8 mouse cellular contexts compared by ENCODE assay signal in genomic region chr4:128733496-128733895, GRCm38 (mm10). TPM values are rescaled to one million over a fixed set of nuclear protein-coding genes. Genes with fewer than 3 reads are reported as not detected.
A peak's percentile ranks its signal among the peaks of the same experiment; 100 is the strongest.
DNase-seq lines count a peak whose midpoint lies in the region; ATAC-seq and TF ChIP-seq lines count a peak whose summit lies in the region.

No protein-coding gene starts in this region.

- 10% methylated on average over 6 of the region's 6 CpGs for WGBS in liver, adult 2 months
- WGBS in liver, embryonic 11.5 days: 53% methylated on average over 6 of the region's 6 CpGs
- WGBS in forebrain, embryonic 13.5 days: 28% methylated on average over 6 of the region's 6 CpGs
- 16% methylated on average over 6 of the region's 6 CpGs for WGBS in kidney, postnatal 0 days
- WGBS in midbrain, embryonic 16.5 days: 22% methylated on average over 6 of the region's 6 CpGs

- no peaks in the 10 kb centered on the region for H3K27me3 ChIP-seq in liver, adult 2 months (ENCODE audit: control insufficient read depth, insufficient read depth, low read length)
- no peaks in the 10 kb centered on the region for H3K27me3 ChIP-seq in liver, embryonic 11.5 days (replicated peaks; ENCODE audit: control insufficient read depth, insufficient read depth, low read length)
- H3K27me3 ChIP-seq in forebrain, embryonic 13.5 days: no peaks in the 10 kb centered on the region
- H3K27me3 ChIP-seq in kidney, postnatal 0 days (ENCODE audit: insufficient read depth, low read length): no peaks in the 10 kb centered on the region
- no peaks in the 10 kb centered on the region for H3K27me3 ChIP-seq in midbrain, embryonic 16.5 days (ENCODE audit: control insufficient read depth, insufficient read depth, low read depth, low read length)

- no peak overlapping the region for H3K4me2 ChIP-seq in liver, embryonic 11.5 days
- peak overlapping the region; percentile 54 for H3K4me2 ChIP-seq in forebrain, embryonic 13.5 days
- H3K4me2 ChIP-seq in kidney, postnatal 0 days (ENCODE audit: low read length): peak overlapping the region; percentile 14; the same call in 1 of the 2 replicates
- H3K4me2 ChIP-seq in midbrain, embryonic 16.5 days (ENCODE audit: low read length): peak overlapping the region; percentile 3

- peak overlapping the region; percentile 20 for H3K27ac ChIP-seq in liver, adult 2 months (replicated peaks; ENCODE audit: insufficient read depth, low read depth, low read length)
- H3K27ac ChIP-seq in liver, embryonic 11.5 days (ENCODE audit: low read depth, low read length): no peak overlapping the region
- H3K27ac ChIP-seq in forebrain, embryonic 13.5 days: peak overlapping the region; percentile 95
- H3K27ac ChIP-seq in kidney, postnatal 0 days: peak overlapping the region; percentile 76
- peak overlapping the region; percentile 74 for H3K27ac ChIP-seq in midbrain, embryonic 16.5 days (ENCODE audit: low read length)

- H3K36me3 ChIP-seq in liver, adult 2 months (ENCODE audit: control insufficient read depth, insufficient read depth, low read length): no peaks in the 10 kb centered on the region
- H3K36me3 ChIP-seq in liver, embryonic 11.5 days (ENCODE audit: control insufficient read depth, insufficient read depth, low read length): peaks cover 3% of the 10 kb centered on the region; the same call in 1 of the 2 replicates
- H3K36me3 ChIP-seq in forebrain, embryonic 13.5 days (ENCODE audit: poor library complexity, severe bottlenecking): peaks cover 40% of the 10 kb centered on the region
- no peaks in the 10 kb centered on the region for H3K36me3 ChIP-seq in kidney, postnatal 0 days (ENCODE audit: insufficient read depth, low read length)
- H3K36me3 ChIP-seq in midbrain, embryonic 16.5 days (ENCODE audit: control insufficient read depth, insufficient read depth, low read length): no peaks in the 10 kb centered on the region

- TF ChIP-seq POLR2A in liver, adult 2 months (IDR thresholded peaks at IDR 0.05; ENCODE audit: extremely low read depth, insufficient read depth, low read length): no peak

- ATAC-seq in liver, embryonic 11.5 days (replicated peaks; ENCODE audit: low FRiP score): no peak
- no peak for ATAC-seq in forebrain, embryonic 13.5 days
- ATAC-seq in kidney, postnatal 0 days (replicated peaks; ENCODE audit: low FRiP score, low read depth): no peak
- ATAC-seq in midbrain, embryonic 16.5 days: no peak

- no peaks in the 10 kb centered on the region for H3K9me3 ChIP-seq in liver, embryonic 11.5 days (ENCODE audit: control insufficient read depth, low read length)
- no peaks in the 10 kb centered on the region for H3K9me3 ChIP-seq in forebrain, embryonic 13.5 days (replicated peaks)
- H3K9me3 ChIP-seq in kidney, postnatal 0 days (replicated peaks; ENCODE audit: low read length): no peaks in the 10 kb centered on the region
- no peaks in the 10 kb centered on the region for H3K9me3 ChIP-seq in midbrain, embryonic 16.5 days (replicated peaks; ENCODE audit: control insufficient read depth, low read length, poor library complexity, severe bottlenecking)

- DNase-seq in liver, adult 2 months (ENCODE audit: extremely low read depth, low read depth, low spot score): peak; percentile 68
- DNase-seq in liver, embryonic 11.5 days (ENCODE audit: low spot score): no peak
- DNase-seq in kidney, postnatal 0 days (ENCODE audit: low spot score): no peak
- no peak for DNase-seq in gastrocnemius, postnatal 4 days (ENCODE audit: low spot score in 2 of 2)
- no peak for DNase-seq in gastrocnemius, postnatal 10 days
- DNase-seq in cerebellum, adult 18-20 months: no peak

- H3K9ac ChIP-seq in liver, adult 2 months (ENCODE audit: low read depth, low read length): no peak overlapping the region
- no peak overlapping the region for H3K9ac ChIP-seq in liver, embryonic 11.5 days (ENCODE audit: low read depth, low read length)
- H3K9ac ChIP-seq in forebrain, embryonic 13.5 days: peak overlapping the region; percentile 65
- 0 out of 2 replicates have a peak overlapping the region, but pooled peaks have one; percentile 5 for H3K9ac ChIP-seq in kidney, postnatal 0 days (ENCODE audit: low read depth, low read length)
- peak overlapping the region; percentile 1; the same call in 1 of the 2 replicates for H3K9ac ChIP-seq in midbrain, embryonic 16.5 days (ENCODE audit: low read depth, low read length)

- peaks cover 41% of the 10 kb centered on the region for H3K4me1 ChIP-seq in liver, adult 2 months (ENCODE audit: control insufficient read depth, insufficient read depth, low read length)
- H3K4me1 ChIP-seq in liver, embryonic 11.5 days (replicated peaks; ENCODE audit: control insufficient read depth, insufficient read depth, low read length): peaks cover 56% of the 10 kb centered on the region
- peaks cover 99% of the 10 kb centered on the region for H3K4me1 ChIP-seq in forebrain, embryonic 13.5 days
- peaks cover 71% of the 10 kb centered on the region for H3K4me1 ChIP-seq in kidney, postnatal 0 days (replicated peaks; ENCODE audit: insufficient read depth, low read length)
- peaks cover 91% of the 10 kb centered on the region for H3K4me1 ChIP-seq in midbrain, embryonic 16.5 days (ENCODE audit: control insufficient read depth, insufficient read depth, low read length)

- peaks cover 47% of the 10 kb centered on the region for H3K79me2 ChIP-seq in liver, adult 2 months (ENCODE audit: control insufficient read depth, insufficient read depth, low read length)

- TF ChIP-seq CTCF in liver, adult 2 months (IDR thresholded peaks at IDR 0.05; ENCODE audit: low read depth, low read length): no peak
- no peak for TF ChIP-seq CTCF in kidney, postnatal 0 days (IDR thresholded peaks at IDR 0.05; ENCODE audit: low read depth)

- no peak overlapping the region for H3K4me3 ChIP-seq in liver, adult 2 months (ENCODE audit: insufficient read depth, low read depth, low read length)
- no peak overlapping the region for H3K4me3 ChIP-seq in liver, embryonic 11.5 days (ENCODE audit: low read depth, low read length)
- peak overlapping the region; percentile 21 for H3K4me3 ChIP-seq in forebrain, embryonic 13.5 days
- H3K4me3 ChIP-seq in kidney, postnatal 0 days (replicated peaks; ENCODE audit: low read depth, low read length): no peak overlapping the region
- no peak overlapping the region for H3K4me3 ChIP-seq in midbrain, embryonic 16.5 days (ENCODE audit: low read depth, low read length)

RNA-seq across cellular contexts. Expression of gene A3galt2, which starts 21.7 kb away (rescaled TPM):
- total RNA-seq in liver, adult 2 months (2014; rRNA removed): under 0.01 and 0.07 TPM in 2 replicates
- polyA plus RNA-seq in liver, adult 2 months (2012; rRNA removed): 0.02 TPM in 1 of 2 replicates, not detected in the other
- polyA plus RNA-seq in liver, embryonic 11.5 days (2014; fragmentation: Nextera tagmentation; extraction: Ambion mirVana): 0.14 TPM in 1 of 2 replicates, not detected in the other
- 0.67 and 0.88 TPM in 2 replicates for polyA plus RNA-seq in forebrain, embryonic 13.5 days (2015; fragmentation: Nextera tagmentation; extraction: Ambion mirVana)
- polyA plus RNA-seq in kidney, postnatal 0 days (2015; fragmentation: Nextera tagmentation; extraction: Ambion mirVana): 0.13 and 0.23 TPM in 2 replicates
- polyA plus RNA-seq in midbrain, embryonic 16.5 days (2015; fragmentation: Nextera tagmentation; extraction: Ambion mirVana): 0.14 and 0.29 TPM in 2 replicates
- under 1 TPM; 0.26 to 0.37 TPM for total RNA-seq in gastrocnemius, postnatal 4 days (2021)
- under 1 TPM in 1 of 2 experiments, not detected in 1; 0.12 TPM for total RNA-seq in gastrocnemius, postnatal 10 days (2021)

Comparison
In these comparisons a context has a peak if more than half of its experiments do, and no peak if none do; other contexts are left out.
1. H3K9ac ChIP-seq: peak in forebrain, embryonic 13.5 days (single experiment), kidney, postnatal 0 days (single experiment) and midbrain, embryonic 16.5 days (single experiment); none in liver, adult 2 months (single experiment) and liver, embryonic 11.5 days (single experiment).